Comparison of ENCODE assay signal across 9 mouse cellular contexts in the genomic region with DNA sequence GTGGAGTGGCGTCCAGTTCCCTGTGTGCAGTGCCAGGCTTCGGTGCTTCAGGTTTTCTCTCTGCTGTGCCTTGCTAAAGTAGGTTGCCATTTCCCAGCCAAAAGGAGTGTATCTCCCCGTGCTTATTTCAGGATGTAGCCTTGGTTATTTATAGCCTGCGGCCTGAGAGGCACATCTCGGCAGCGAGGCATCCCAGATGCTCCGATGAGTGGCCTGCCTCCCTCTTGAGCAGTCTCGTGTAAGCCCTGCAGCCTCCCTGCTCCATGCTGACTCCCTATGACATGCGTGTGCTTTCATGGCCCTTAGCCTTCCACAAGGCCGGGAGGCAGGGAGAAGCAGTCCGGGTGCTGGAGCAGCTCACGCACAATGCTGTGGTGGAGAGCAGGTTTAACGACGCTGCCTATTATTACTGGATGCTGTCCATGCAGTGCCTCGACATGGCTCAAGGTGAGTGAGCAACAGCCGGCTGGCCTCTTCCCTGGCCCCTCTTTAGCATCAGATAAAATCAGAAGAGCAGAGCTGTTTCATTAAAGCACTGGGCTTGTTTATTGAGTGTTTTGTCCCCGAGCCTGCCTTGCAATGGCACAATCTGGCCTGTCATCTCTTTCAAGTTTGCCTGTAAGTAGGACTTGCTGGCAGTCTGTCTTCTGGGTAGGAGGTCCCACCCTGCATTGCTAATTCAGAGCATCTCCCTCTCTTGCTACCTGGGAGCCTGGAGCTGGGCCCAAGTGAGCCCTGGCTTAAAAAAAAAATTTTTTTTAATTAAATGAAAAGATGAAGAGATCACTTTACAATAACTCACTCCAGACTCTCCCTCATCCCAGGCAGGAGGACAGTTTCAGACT. TPM values are rescaled to one million over a fixed set of nuclear protein-coding genes. Genes with fewer than 3 reads are reported as not detected.
DNase-seq lines count a peak whose midpoint lies in the region; ATAC-seq and TF ChIP-seq lines count a peak whose summit lies in the region.
"Had no signal": no experiment of that assay in that cellular context is flagged by ENCODE, and none has a peak within 500 bp of the region (broad histone marks: within the 10 kb centered on the region; RNA-seq: fewer than 3 reads in every experiment).

No protein-coding gene starts in this region.

- intact Hi-C loops in heart, adult 2 months (cut with DNase I): no loop called here
- intact Hi-C loops in heart, postnatal 36 days (cut with DNase I): loop anchor here (2.0 kb wide), 1 partner anchor 39 kb away; no protein-coding TSS in a partner anchor
- intact Hi-C loops in gastrocnemius, postnatal 14 days (cut with DNase I; ENCODE audit: low total_unique reads): no loop called here

- no peak for ATAC-seq in intestine, embryonic 16.5 days

- TF ChIP-seq EP300 in heart, adult 2 months (IDR thresholded peaks at IDR 0.05; ENCODE audit: insufficient read depth, low read depth, low read length): peak; percentile 66; the same call in 1 of the 2 replicates

- peak overlapping the region; percentile 4; the same call in 1 of the 2 replicates for H3K9ac ChIP-seq in heart, adult 2 months (ENCODE audit: low read depth, low read length)
- 0 out of 2 replicates have a peak overlapping the region, but pooled peaks have one; percentile 21 for H3K9ac ChIP-seq in intestine, embryonic 16.5 days (ENCODE audit: low read depth, low read length)
- H3K9ac ChIP-seq: lung, embryonic 14.5 days had no signal

- no peaks in the 10 kb centered on the region for H3K79me2 ChIP-seq in heart, adult 2 months (replicated peaks; ENCODE audit: control insufficient read depth, insufficient read depth, low read length)

- H3K4me1 ChIP-seq in heart, adult 2 months (ENCODE audit: control insufficient read depth, insufficient read depth, low read length): peaks cover 35% of the 10 kb centered on the region
- peaks cover 21% of the 10 kb centered on the region for H3K4me1 ChIP-seq in embryonic facial prominence, embryonic 10.5 days
- 0 out of 2 replicates have a peak, but pooled peaks cover 4% of the 10 kb centered on the region for H3K4me1 ChIP-seq in intestine, embryonic 16.5 days (ENCODE audit: control insufficient read depth, insufficient read depth, low read length)

- peak overlapping the region; percentile 67 for H3K27ac ChIP-seq in heart, adult 2 months
- H3K27ac ChIP-seq in embryonic facial prominence, embryonic 10.5 days (replicated peaks): 0 out of 2 replicates have a peak overlapping the region, but pooled peaks have one; percentile 10
- no peak overlapping the region for H3K27ac ChIP-seq in intestine, embryonic 16.5 days (ENCODE audit: low read length)

- no peaks in the 10 kb centered on the region for H3K36me3 ChIP-seq in heart, adult 2 months (ENCODE audit: control insufficient read depth, insufficient read depth, low read length)
- peaks cover 35% of the 10 kb centered on the region for H3K36me3 ChIP-seq in embryonic facial prominence, embryonic 10.5 days (replicated peaks)
- no peaks in the 10 kb centered on the region for H3K36me3 ChIP-seq in intestine, embryonic 16.5 days (ENCODE audit: control insufficient read depth, insufficient read depth, low read length)

- no peak for TF ChIP-seq CTCF in heart, adult 2 months (IDR thresholded peaks at IDR 0.05)
- no peak for TF ChIP-seq CTCF in brain, embryonic 14.5 days (IDR thresholded peaks at IDR 0.05; ENCODE audit: borderline replicate concordance, extremely low read depth, insufficient read depth, insufficient read length)

- no peaks in the 10 kb centered on the region for H3K27me3 ChIP-seq in heart, adult 2 months (ENCODE audit: control insufficient read depth, insufficient read depth, low read length)
- H3K27me3 ChIP-seq in embryonic facial prominence, embryonic 10.5 days (replicated peaks; ENCODE audit: low read depth, poor library complexity, severe bottlenecking): no peaks in the 10 kb centered on the region
- no peaks in the 10 kb centered on the region for H3K27me3 ChIP-seq in intestine, embryonic 16.5 days (replicated peaks; ENCODE audit: control insufficient read depth, insufficient read depth, low read length)

- DNase-seq in heart, adult 2 months: peak in 1 of 2 experiments; percentile 63
- no peak for DNase-seq in heart, postnatal 36 days
- DNase-seq in brain, embryonic 14.5 days (ENCODE audit: low read depth): peak; percentile 30
- DNase-seq in embryonic facial prominence, embryonic 10.5 days (ENCODE audit: low spot score): no peak
- no peak for DNase-seq in ovary, postnatal 10 days (ENCODE audit: low spot score)
- DNase-seq in gastrocnemius, postnatal 14 days: no peak
- no peak for DNase-seq in thymus, postnatal 14 days

- 16% methylated on average over 17 of the region's 17 CpGs for WGBS in heart, adult 2 months
- WGBS in embryonic facial prominence, embryonic 10.5 days: 80% methylated on average over 17 of the region's 17 CpGs
- WGBS in intestine, embryonic 16.5 days: 57% methylated on average over 17 of the region's 17 CpGs

- no peak overlapping the region for H3K4me2 ChIP-seq in intestine, embryonic 16.5 days (ENCODE audit: low read depth, low read length)
- H3K4me2 ChIP-seq: lung, embryonic 14.5 days had no signal

- no peaks in the 10 kb centered on the region for H3K9me3 ChIP-seq in embryonic facial prominence, embryonic 10.5 days
- H3K9me3 ChIP-seq in intestine, embryonic 16.5 days (ENCODE audit: control insufficient read depth, low read length): no peaks in the 10 kb centered on the region

- H3K4me3 ChIP-seq in heart, adult 2 months: peak overlapping the region; percentile 23
- no peak overlapping the region for H3K4me3 ChIP-seq in embryonic facial prominence, embryonic 10.5 days
- no peak overlapping the region for H3K4me3 ChIP-seq in intestine, embryonic 16.5 days (ENCODE audit: low read length)

- no peak for TF ChIP-seq POLR2A in heart, adult 2 months (IDR thresholded peaks at IDR 0.05; ENCODE audit: insufficient read depth, low read depth, low read length)
- no peak for TF ChIP-seq POLR2A in brain, embryonic 14.5 days (IDR thresholded peaks at IDR 0.05; ENCODE audit: borderline replicate concordance, extremely low read depth, insufficient read depth, insufficient read length, poor library complexity, severe bottlenecking)

RNA-seq across cellular contexts. Expression of gene Rho, which starts 15.7 kb away (rescaled TPM):
- under 1 TPM in 1 of 2 experiments, not detected in 1; 0.23 TPM for total RNA-seq in heart, adult 2 months (2021)
- 0.44 and 1.3 TPM in 2 replicates for polyA plus RNA-seq in heart, adult 2 months (2012; rRNA removed)
- not detected for total RNA-seq in heart, postnatal 36 days (2021)
- 1.9 and 2.1 TPM in 2 replicates for polyA plus RNA-seq in brain, embryonic 14.5 days (2012; rRNA removed)
- polyA plus RNA-seq in embryonic facial prominence, embryonic 10.5 days (2016; fragmentation: Nextera tagmentation; extraction: Ambion mirVana): 0.33 and 0.51 TPM in 2 replicates
- 0.31 TPM in 1 of 2 replicates, not detected in the other for polyA plus RNA-seq in intestine, embryonic 16.5 days (2015; fragmentation: Nextera tagmentation; extraction: Ambion mirVana)
- under 1 TPM; 0.14 to 0.22 TPM for total RNA-seq in gastrocnemius, postnatal 14 days (2021)

RNA-seq across cellular contexts. Expression of gene H1foo, which starts 28.9 kb away (rescaled TPM):
- total RNA-seq in heart, adult 2 months (2021): not detected
- not detected in 2 replicates for polyA plus RNA-seq in heart, adult 2 months (2012; rRNA removed)
- not detected for total RNA-seq in heart, postnatal 36 days (2021)
- polyA plus RNA-seq in brain, embryonic 14.5 days (2012; rRNA removed): not detected in 2 replicates
- not detected in 2 replicates for polyA plus RNA-seq in embryonic facial prominence, embryonic 10.5 days (2016; fragmentation: Nextera tagmentation; extraction: Ambion mirVana)
- not detected in 2 replicates for polyA plus RNA-seq in intestine, embryonic 16.5 days (2015; fragmentation: Nextera tagmentation; extraction: Ambion mirVana)
- not detected for total RNA-seq in gastrocnemius, postnatal 14 days (2021)
- polyA plus RNA-seq: lung, embryonic 14.5 days had no signal
